Mouse (Mus musculus): ENCODE results near the gene Srrd. TPM values are rescaled to one million over a fixed set of nuclear protein-coding genes. Genes with fewer than 3 reads are reported as not detected.

The Srrd gene
- polyA plus RNA-seq, 1 experiment from 2014 or later: 19.3 TPM

GRCm38 (mm10) chr5:112367338-112367737 is 24.5 kb upstream of the Srrd start:
- DNase-seq (ENCODE audit: low spot score) (no peak), ATAC-seq (ENCODE audit: low FRiP score, low TSS enrichment) (no peak)
- no peak overlapping the region for H3K9ac ChIP-seq (ENCODE audit: low read length)
- no peak overlapping the region for H3K27ac ChIP-seq (replicated peaks)
- TF ChIP-seq EP300 (optimal IDR thresholded peaks at IDR 0.05) (no peak), CTCF (IDR thresholded peaks at IDR 0.05; ENCODE audit: low read depth) (peak; percentile 17; the same call in 1 of the 2 replicates)
- H3K4me1 ChIP-seq (replicated peaks; ENCODE audit: control insufficient read depth, insufficient read depth): no peaks in the 10 kb centered on the region
- H3K36me3 ChIP-seq (ENCODE audit: control insufficient read depth, insufficient read depth, low read length): peaks cover 28% of the 10 kb centered on the region
- H3K9me3 ChIP-seq (ENCODE audit: control insufficient read depth, low read length): no peaks in the 10 kb centered on the region
- H3K27me3 ChIP-seq (ENCODE audit: control insufficient read depth, insufficient read depth, low read length): no peaks in the 10 kb centered on the region
- no peak overlapping the region for H3K4me2 ChIP-seq (replicated peaks; ENCODE audit: low read depth)
- WGBS: 87% methylated on average over 4 of the region's 4 CpGs
- no peak overlapping the region for H3K4me3 ChIP-seq (ENCODE audit: low read depth, low read length)

GRCm38 (mm10) chr5:112366879-112367278 is 24.0 kb upstream of the Srrd start:
- no peak for DNase-seq (ENCODE audit: low spot score)
- H3K27ac ChIP-seq (replicated peaks): no peak overlapping the region
- H3K4me2 ChIP-seq (replicated peaks; ENCODE audit: low read depth): no peak overlapping the region
- peaks cover 25% of the 10 kb centered on the region for H3K36me3 ChIP-seq (ENCODE audit: control insufficient read depth, insufficient read depth, low read length)
- no peak for ATAC-seq (ENCODE audit: low FRiP score, low TSS enrichment)
- 93% methylated on average over 6 of the region's 6 CpGs for WGBS
- no peaks in the 10 kb centered on the region for H3K9me3 ChIP-seq (ENCODE audit: control insufficient read depth, low read length)
- TF ChIP-seq EP300 (optimal IDR thresholded peaks at IDR 0.05) (no peak), CTCF (IDR thresholded peaks at IDR 0.05; ENCODE audit: low read depth) (no peak)
- no peak overlapping the region for H3K4me3 ChIP-seq (ENCODE audit: low read depth, low read length)
- H3K4me1 ChIP-seq (replicated peaks; ENCODE audit: control insufficient read depth, insufficient read depth): no peaks in the 10 kb centered on the region
- no peaks in the 10 kb centered on the region for H3K27me3 ChIP-seq (ENCODE audit: control insufficient read depth, insufficient read depth, low read length)
- no peak overlapping the region for H3K9ac ChIP-seq (ENCODE audit: low read length)

GRCm38 (mm10) chr5:112364184-112364797 is 21.5 kb upstream of the Srrd start:
- Histone ChIP-seq H3K27ac (replicated peaks) (no peak overlapping the region), H3K9ac (ENCODE audit: low read length) (no peak overlapping the region), H3K9me3 (ENCODE audit: control insufficient read depth, low read length) (no peaks in the 10 kb centered on the region), H3K4me3 (ENCODE audit: low read depth, low read length) (no peak overlapping the region), H3K36me3 (ENCODE audit: control insufficient read depth, insufficient read depth, low read length) (peaks cover 17% of the 10 kb centered on the region), H3K4me1 (replicated peaks; ENCODE audit: control insufficient read depth, insufficient read depth) (no peaks in the 10 kb centered on the region), H3K4me2 (replicated peaks; ENCODE audit: low read depth) (no peak overlapping the region), H3K27me3 (ENCODE audit: control insufficient read depth, insufficient read depth, low read length) (no peaks in the 10 kb centered on the region)
- DNase-seq (ENCODE audit: low spot score) (no peak), ATAC-seq (ENCODE audit: low FRiP score, low TSS enrichment) (peak; percentile 43; the same call in 1 of the 2 replicates)
- WGBS: 62% methylated on average over 10 of the region's 10 CpGs
- TF ChIP-seq EP300 (optimal IDR thresholded peaks at IDR 0.05) (no peak), CTCF (IDR thresholded peaks at IDR 0.05; ENCODE audit: low read depth) (no peak)

- Histone ChIP-seq H3K4me1 (replicated peaks; ENCODE audit: control insufficient read depth, insufficient read depth) (no peaks in the 10 kb centered on the region), H3K27me3 (ENCODE audit: control insufficient read depth, insufficient read depth, low read length) (no peaks in the 10 kb centered on the region), H3K27ac (replicated peaks) (no peak overlapping the region), H3K9me3 (ENCODE audit: control insufficient read depth, low read length) (no peaks in the 10 kb centered on the region), H3K36me3 (ENCODE audit: control insufficient read depth, insufficient read depth, low read length) (peaks cover 9% of the 10 kb centered on the region; the same call in 1 of the 2 replicates), H3K4me3 (ENCODE audit: low read depth, low read length) (no peak overlapping the region), H3K9ac (ENCODE audit: low read length) (no peak overlapping the region), H3K4me2 (replicated peaks; ENCODE audit: low read depth) (no peak overlapping the region)
- TF ChIP-seq CTCF (IDR thresholded peaks at IDR 0.05; ENCODE audit: low read depth) (no peak), EP300 (optimal IDR thresholded peaks at IDR 0.05) (no peak)
- ATAC-seq (ENCODE audit: low FRiP score, low TSS enrichment) (no peak), DNase-seq (ENCODE audit: low spot score) (no peak)
- 87% methylated on average over 3 of the region's 3 CpGs for WGBS
These were observed 17.2 kb upstream of the Srrd start for GRCm38 (mm10) chr5:112360077-112360476.

- Histone ChIP-seq H3K4me1 (replicated peaks; ENCODE audit: control insufficient read depth, insufficient read depth) (no peaks in the 10 kb centered on the region), H3K36me3 (ENCODE audit: control insufficient read depth, insufficient read depth, low read length) (0 out of 2 replicates have a peak, but pooled peaks cover 5% of the 10 kb centered on the region), H3K9me3 (ENCODE audit: control insufficient read depth, low read length) (no peaks in the 10 kb centered on the region), H3K27me3 (ENCODE audit: control insufficient read depth, insufficient read depth, low read length) (no peaks in the 10 kb centered on the region), H3K9ac (ENCODE audit: low read length) (no peak overlapping the region), H3K4me2 (replicated peaks; ENCODE audit: low read depth) (no peak overlapping the region), H3K4me3 (ENCODE audit: low read depth, low read length) (no peak overlapping the region), H3K27ac (replicated peaks) (no peak overlapping the region)
- DNase-seq (ENCODE audit: low spot score) (no peak), ATAC-seq (ENCODE audit: low FRiP score, low TSS enrichment) (no peak)
- 85% methylated on average over 4 of the region's 4 CpGs for WGBS
- TF ChIP-seq CTCF (IDR thresholded peaks at IDR 0.05; ENCODE audit: low read depth): no peak
- no peak for TF ChIP-seq EP300 (optimal IDR thresholded peaks at IDR 0.05)
These were observed 16.7 kb upstream of the Srrd start for GRCm38 (mm10) chr5:112359520-112359919.

- ATAC-seq (ENCODE audit: low FRiP score, low TSS enrichment): no peak
- no peaks in the 10 kb centered on the region for H3K27me3 ChIP-seq (ENCODE audit: control insufficient read depth, insufficient read depth, low read length)
- TF ChIP-seq EP300 (optimal IDR thresholded peaks at IDR 0.05): no peak
- TF ChIP-seq CTCF (IDR thresholded peaks at IDR 0.05; ENCODE audit: low read depth): no peak
- H3K4me2 ChIP-seq (replicated peaks; ENCODE audit: low read depth): no peak overlapping the region
- peaks cover 7% of the 10 kb centered on the region; the same call in 1 of the 2 replicates for H3K36me3 ChIP-seq (ENCODE audit: control insufficient read depth, insufficient read depth, low read length)
- H3K9me3 ChIP-seq (ENCODE audit: control insufficient read depth, low read length): no peaks in the 10 kb centered on the region
- no peak overlapping the region for H3K4me3 ChIP-seq (ENCODE audit: low read depth, low read length)
- H3K9ac ChIP-seq (ENCODE audit: low read length): no peak overlapping the region
- H3K27ac ChIP-seq (replicated peaks): no peak overlapping the region
- WGBS: 92% methylated on average over 9 of the region's 9 CpGs
- no peaks in the 10 kb centered on the region for H3K4me1 ChIP-seq (replicated peaks; ENCODE audit: control insufficient read depth, insufficient read depth)
- no peak for DNase-seq (ENCODE audit: low spot score)
These were observed 13.5 kb upstream of the Srrd start for GRCm38 (mm10) chr5:112356322-112356721.

All from stomach, postnatal 0 days (tissue).